Mouse (Mus musculus) embryo, embryonic 9.5 days (tissue): ENCODE measurements around the gene Otulin.

ENCODE experiments used
- DNase-seq: peaks from one replicate; pipeline ENCODE4 v3.0.0-alpha.2; 2017; ENCODE audit errors: extremely low spot score

Otulin gene

GRCm38 (mm10) chr15:27580771-27581170 lies 49.7 kb downstream of the Otulin start:
- DNase-seq = no peak

DNA sequence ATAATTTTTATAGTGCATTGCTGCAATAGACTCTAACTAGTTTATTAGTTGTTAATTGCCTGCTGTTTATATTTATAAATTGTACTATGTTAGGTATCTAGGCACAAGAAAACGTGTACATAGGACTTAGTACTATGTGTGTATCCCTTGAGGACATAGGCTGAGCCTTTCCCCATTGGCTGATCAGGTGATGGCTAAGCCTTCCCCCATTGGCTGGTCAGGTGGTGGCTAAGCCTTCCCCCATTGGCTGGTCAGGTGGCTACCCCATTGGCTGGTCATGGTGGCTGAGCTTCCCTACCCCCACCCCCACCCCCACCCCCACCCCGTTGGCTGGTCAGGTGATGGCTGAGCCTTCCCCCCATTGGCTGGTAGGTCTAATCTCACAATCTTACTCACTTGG lies 50.6 kb downstream of the Otulin start:
- DNase-seq = no peak

DNA sequence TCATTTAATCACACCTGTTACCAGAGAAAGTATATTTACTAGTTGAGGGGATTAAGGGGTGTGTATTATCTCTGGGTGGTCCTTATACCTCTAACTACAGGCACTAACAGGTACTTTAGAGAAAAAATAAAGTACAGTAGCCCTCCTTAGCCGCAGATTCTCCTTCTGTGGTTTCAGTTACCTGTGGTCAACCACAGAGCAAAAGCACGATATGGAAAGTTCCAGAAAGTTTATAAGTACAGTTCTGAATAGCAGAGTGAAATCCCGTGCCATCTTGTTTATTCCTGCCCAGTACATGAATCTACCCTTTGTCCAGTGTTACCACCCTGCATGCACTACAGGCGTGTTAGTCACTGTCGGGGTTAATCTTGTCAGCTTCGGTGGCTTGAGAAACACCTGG lies 51.6 kb downstream of the Otulin start:
- no peak for DNase-seq

GRCm38 (mm10) chr15:27577915-27578780 lies 52.3 kb downstream of the Otulin start:
- DNase-seq = no peak

- DNase-seq = no peak
Measured at GRCm38 (mm10) chr15:27576886-27577285, 53.6 kb downstream of the Otulin start.

DNA sequence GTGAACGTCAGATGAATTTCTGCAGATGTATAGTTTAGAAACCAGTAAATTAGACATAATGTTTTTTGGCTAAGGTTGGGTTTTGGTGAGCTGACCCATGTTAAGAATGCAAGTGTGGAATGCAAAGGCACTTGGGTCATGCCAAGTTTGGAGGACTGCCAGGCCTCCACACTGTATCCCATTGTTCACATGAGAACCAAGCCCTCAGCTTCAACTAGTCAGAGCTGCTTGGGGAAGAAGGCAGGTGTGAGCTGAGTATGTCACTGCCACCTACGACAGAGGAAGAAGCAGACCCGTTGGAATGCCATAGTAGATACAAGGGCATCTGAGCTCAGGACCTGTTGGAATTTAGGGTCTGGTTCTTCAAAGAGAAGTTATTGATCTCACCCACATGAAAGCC lies 54.6 kb downstream of the Otulin start:
- no peak for DNase-seq

DNA sequence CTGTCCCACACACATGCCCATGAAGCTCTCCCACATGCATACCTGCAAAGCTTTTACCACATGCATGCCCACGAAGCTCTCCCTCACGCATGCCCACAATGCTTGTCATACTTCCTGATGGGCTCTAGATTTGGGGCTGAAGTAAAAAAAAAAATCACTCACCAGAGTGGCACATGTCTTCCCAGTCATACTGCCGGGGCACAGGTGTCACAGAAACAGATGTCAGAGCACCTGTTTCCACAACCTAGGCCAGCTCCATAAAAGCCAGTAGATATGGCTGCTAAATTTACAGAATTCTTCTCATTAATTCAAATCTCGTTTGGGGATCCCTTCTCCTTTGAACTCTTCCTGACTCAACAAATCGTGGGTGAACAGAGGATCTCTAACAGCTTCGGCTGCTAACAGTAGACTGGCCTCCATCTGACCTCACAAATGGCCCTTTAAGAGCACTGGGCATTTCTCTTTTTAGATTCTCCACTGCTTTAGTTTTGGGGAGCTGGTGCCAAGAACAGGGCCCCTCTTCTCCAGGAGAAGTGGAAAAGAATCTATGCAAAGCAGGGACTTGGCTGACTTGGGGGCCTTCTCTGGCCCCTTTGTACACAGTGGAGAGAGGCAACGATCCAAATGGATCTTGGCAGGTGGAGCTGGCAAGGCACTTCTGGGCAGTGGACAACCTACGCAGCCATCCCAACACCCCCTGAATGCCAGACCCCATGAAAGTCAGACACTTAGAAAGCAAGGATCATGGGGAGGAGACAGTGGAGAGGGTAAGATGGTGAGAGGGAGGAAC lies 55.3 kb downstream of the Otulin start:
- no peak for DNase-seq

GRCm38 (mm10) chr15:27571179-27571578 lies 59.3 kb downstream of the Otulin start:
- DNase-seq = no peak

GRCm38 (mm10) chr15:27570385-27570784 lies 60.1 kb downstream of the Otulin start:
- no peak for DNase-seq

DNA sequence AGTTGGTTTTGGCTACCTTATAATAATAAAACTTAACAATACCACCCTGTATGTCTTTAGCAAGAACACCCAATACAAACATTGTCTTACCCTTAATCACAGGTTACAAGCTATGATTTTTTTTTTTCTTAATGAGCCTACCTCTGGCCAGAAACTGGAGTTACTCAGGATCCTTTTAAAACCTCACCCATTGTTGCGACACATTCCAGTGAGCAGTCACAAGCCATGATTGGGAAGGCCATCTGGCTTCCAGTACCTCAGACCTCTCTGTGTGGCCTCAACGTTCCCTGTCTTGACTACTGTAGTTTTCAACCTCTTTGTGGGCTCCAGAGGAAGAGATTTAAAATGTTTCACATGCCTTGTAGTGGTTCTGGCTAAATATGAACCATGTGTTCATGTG lies 60.6 kb downstream of the Otulin start:
- DNase-seq = no peak

DNA sequence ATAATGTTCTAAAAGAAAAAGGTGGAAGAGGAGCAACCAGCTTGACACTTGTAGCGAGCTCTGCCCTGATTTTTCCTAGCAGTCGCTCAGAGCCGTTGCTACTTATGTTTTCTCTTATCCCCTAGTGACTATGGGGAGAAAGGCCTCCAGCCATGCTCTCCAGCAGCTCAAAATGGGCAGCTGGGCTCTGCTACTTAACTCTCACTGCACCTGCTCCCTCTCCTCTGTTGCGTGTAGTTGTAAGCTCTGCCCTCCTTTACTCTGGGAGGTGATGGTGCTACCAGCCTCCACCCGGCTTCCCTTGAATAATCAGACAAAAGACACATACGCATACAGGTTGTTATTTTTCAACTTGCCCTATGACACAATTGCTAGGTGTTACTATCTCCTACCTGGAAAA lies 62.1 kb downstream of the Otulin start:
- no peak for DNase-seq

- DNase-seq = no peak
Measured at GRCm38 (mm10) chr15:27567356-27567755, 63.1 kb downstream of the Otulin start.

DNA sequence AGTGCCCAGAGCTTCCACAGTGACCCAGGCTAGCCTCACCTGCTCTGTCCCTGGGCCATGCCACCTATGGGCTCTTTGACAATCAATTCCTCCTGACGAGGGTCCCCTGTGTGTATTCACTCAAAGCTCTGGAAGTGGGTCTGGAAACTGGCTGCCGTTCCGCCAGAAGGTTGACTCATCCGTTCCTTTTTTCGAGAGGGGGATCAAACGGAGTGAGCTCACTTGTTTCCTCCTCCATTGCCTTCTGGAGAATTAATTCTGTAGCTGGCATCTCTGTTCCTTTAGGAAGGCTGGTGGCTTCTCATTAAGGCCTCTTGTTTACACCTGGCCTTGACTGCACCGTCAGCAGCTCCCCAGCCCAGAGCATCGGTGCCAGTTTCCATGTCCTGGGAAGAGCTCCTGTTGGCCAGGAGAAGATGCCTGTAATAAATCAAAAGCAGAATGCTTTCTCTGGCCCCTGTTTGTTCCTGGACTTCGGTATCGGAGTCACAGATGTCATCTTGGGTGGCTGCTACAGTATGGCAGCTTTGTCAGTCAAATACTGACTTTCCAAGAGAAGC lies 64.8 kb downstream of the Otulin start:
- DNase-seq = no peak

DNA sequence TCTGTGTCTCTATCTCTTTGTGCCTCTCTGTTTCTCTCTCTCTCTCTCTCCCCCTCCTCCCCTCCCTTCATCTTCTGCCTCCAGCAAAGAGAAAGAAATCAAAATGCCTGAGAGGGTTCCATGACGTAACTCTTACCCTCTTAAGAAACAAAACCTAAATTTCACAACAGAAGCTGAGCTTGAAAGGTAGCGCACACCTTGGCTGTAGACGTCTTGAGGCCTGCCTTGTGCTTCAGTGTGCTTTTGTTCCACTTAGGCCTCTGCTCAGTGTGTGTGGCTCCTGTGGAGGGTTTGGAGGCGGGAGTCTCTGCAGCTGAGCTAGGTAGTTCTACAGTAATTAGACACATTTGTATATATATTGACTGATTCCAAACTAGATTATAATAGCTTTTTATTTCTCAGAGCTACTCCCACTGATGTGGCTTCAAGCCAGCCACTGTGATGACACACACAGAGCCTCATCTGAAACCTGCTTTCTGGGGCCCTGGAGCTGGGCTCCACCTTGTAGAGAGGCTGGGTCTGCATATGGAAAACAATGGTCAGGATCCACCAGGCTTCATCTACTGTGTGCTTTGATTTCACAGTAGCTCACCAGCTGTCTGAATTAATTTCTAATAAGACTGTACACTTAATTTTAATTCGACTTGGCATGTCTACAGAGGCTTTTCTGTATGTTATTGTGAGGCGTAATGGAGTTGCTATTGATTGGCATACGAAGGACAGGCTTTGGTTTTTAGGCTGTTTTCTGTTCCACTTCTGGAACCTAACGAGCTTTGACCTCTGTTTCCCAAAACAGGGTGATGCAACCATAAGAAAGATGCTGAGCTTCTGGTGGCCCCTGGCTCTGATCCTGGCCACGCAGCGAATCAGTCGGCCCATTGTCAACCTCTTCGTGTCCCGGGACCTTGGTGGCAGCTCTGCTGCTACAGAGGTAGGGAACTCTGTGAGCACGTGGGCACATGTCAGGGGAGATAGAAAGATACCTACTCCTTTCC lies 66.1 kb downstream of the Otulin start:
- no peak for DNase-seq

GRCm38 (mm10) chr15:27560315-27560714 lies 70.2 kb downstream of the Otulin start:
- DNase-seq = no peak

DNA sequence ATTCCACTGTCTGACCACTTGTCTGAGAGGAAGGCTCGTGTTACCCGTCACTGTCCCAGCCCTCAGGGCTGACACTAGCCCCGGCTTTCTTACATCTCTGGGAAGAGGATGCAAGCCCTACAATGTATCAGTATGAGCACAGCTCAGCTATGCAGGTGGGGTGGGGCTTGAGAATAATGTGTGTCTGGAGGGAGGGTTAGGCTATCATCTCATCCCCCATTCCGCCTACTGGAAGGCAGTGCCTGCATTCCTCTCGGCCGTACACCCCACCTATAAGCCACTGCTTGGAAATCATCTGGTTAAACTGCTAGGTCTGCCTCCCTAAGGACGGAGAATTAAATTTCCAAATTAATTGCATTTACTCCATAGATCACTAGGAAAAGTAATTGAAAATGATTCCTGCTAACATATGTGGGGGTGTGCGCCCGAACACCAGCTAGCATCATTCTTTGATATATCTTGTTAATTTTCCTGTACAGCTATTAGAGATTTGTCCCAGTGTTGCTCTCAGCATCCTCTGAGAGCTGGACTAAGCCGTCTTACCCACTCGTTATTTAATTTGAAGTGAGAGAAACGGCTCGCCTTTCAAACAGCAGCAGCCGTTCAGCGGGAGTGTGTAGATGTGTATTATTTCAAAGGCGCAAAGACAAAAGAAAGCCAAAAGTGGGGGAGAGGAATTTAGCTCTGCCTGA lies 71.9 kb downstream of the Otulin start:
- no peak for DNase-seq

GRCm38 (mm10) chr15:27553554-27553953 lies 76.9 kb downstream of the Otulin start:
- DNase-seq = no peak

DNA sequence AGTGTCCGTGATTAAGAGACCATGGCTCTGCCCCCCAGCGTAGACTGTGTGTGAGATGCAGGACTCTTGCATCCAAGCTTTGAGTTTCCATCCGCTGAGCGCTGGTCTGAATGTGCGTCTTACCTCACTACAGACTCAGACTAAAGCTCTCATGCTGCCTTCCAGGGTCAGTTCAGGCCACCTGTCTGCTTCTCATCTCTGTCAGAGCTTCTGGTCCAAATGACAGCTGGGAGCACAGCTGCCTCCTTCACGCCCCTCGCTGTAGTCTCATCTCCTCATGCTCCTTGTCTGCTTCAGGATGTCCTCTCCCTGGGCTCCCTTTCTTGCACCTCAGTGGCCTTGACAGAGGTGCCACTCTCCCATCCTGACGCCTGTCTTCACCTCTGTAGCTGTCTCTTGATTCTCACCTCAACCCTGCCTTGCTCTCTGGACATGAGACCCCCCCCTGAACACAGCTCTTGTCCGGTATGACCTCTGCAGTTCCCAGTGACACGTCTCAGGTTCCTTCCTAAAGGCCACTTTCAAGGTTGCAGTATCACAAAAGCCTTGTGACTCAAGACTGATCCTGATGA lies 78.3 kb downstream of the Otulin start:
- DNase-seq = no peak

- no peak for DNase-seq
Measured at GRCm38 (mm10) chr15:27551117-27552114, 79.1 kb downstream of the Otulin start.
